Mouse (Mus musculus): ENCODE measurements around the gene Gca.

The Gca gene

DNA sequence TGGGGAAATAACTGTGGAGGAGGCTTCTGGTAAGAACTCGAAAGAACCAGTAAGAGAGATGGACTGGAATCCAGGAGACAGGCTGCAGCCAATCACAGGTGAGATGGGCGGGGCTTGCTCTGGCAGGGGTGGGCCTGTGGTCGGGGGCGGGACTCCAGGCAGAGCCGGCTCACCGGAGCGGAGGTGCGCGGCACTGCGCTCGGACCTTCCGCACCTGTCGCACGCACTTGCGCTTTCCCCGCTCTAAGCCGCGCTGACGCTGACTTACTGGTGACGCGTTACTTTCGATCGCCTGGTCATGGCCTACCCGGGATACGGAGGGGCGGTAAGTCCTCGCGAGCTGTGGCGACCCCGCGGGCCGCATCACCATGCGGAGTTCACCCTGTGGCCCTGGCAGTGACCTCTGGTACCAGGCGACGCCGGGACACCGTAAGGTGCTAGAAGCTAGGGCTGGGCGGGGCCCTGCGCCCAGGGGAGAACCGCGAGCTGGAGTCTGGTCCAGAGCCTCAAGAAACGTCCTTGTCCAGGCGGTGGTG, at the start of gene Gca:
Gene Gca, plus strand, starts transcription at position 151 of the 536 bp plus-strand sequence.
- peak; percentile 91 to 96 for DNase-seq

DNA sequence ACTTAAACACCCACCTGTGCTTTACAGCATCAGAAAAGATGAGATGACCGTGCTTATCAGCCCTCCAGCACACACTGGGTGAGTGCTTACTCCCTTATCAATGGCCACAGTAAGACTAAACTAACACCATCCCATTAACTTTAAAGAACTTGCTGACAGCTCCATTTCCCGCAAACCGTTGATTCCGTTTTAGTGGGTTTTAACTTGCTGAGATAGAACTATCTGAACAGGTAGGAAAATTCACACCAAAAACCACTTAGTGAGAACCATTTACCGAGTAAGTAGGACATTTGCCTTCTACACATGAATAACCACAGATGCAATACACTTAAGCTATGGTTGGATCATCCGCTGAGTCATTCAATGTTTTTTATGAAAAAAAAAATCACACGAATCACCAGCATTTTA, 45.1 kb upstream of the Gca start:
- no peak for DNase-seq

DNA sequence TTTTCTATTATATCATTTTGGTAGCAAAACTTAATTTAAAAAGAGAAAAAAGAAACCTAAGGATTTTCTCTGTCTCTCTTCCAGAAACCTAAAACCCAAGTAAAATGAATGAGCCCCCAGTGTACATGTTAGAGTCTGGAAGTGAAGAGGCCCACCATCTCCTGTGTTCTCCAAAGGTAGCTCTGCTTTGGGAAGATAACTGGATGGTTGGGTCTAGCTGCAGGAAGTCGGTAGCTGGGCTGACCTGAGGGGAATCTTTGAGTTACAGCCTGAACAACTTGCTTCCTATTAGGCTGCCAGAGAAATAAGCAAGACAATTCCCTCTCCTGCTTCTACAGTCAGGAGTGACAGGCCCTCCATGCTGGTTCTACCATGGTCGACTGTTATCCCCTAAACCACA, 44.4 kb upstream of the Gca start:
- no peak for DNase-seq

DNA sequence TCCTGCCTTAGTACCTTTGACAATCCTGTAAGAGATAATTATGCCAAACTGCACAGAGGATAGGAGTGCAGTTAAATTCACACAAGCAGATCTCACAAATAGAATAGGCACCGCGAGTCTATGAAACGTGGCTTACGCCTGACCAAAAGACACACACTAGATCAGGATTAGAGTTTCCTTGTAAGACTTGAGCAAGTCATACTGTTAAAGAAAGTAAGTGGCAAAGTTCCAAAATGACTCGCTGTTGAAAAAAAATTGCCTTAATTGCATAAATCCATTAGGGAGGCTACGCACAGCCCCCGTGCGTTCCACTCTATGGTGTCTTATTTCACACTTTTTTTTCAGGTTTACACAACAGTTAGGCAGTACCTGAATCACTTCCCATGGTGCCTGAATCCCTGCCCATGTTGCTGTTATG, 41.1 kb upstream of the Gca start:
- no peak for DNase-seq

DNA sequence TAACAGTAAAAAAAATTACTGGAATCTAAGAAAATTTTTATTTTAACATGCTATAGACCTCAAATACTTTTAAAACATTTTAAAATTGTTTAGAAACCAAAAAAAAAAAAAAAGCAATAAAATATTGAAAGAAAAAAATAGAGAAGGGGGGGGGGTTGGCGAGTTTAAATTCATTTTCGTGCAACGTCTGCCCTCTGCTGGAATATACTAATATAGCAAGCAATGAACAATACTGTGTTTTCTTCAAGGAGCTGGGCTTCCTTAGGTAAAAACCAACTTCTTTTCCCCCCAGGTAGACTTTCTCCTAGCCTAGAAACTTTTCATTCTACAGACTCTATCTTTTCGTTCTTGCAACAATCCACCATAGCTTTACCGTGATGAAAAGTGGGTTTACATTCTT, 36.4 kb upstream of the Gca start:
- peak in 1 of 2 experiments; percentile 8 for DNase-seq

DNA sequence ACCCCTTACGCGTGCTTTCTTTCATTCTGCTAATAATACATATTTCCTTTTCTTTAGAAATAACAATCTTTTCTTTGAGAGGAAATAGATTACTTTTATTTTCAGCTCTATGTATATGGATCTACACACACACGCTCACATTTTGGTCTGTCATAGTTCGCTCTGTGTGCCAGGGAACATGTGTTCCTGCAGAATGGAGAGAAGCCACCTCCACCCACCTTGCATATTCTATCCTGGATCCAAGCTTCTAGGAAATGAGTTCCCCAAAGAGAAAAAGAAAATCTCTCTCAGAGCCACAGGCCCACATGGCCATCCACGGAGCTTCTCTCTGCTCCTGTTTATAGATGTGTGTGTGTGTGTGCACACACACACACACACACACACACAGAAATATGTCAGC, 35.7 kb upstream of the Gca start:
- DNase-seq, result no peak

DNA sequence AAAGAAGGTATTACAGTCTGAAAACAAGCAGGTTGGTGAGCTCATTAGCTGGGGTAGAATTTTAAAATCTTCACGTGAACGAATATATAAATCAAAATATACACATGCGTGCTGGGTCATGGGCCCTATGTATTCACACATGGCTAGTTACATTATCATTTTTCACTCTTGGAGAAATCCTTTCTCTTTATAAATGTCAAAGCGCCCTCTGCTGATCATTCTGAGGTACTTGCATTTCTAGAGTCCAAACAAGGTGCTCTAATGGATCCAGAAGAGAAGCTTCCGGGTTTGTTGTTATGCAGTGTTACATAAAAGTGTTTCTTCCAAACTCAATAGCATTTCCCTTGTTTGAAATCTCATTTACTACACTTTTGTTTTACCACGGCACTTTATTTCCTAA, 33.6 kb upstream of the Gca start:
- DNase-seq, result peak in 1 of 2 experiments; percentile 35

DNA sequence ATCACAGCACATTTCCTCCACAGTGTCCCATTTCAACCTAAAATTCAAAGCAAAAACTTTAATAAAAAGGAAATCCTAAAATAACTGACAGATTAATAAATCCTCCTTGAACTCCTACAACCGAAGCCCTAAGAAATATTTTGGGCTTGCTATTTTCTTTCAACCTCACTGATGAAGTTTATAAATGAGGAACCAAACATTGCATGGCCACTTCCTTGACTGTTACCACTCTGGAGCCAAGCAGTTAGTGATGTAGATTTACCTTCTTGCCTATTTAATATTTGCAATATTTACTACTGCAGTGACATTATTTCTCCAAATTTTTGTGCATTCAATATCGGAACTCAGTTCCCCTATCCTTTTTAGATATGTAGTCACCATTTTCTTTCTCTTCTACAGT, 24.2 kb upstream of the Gca start:
- DNase-seq, result no peak

DNA sequence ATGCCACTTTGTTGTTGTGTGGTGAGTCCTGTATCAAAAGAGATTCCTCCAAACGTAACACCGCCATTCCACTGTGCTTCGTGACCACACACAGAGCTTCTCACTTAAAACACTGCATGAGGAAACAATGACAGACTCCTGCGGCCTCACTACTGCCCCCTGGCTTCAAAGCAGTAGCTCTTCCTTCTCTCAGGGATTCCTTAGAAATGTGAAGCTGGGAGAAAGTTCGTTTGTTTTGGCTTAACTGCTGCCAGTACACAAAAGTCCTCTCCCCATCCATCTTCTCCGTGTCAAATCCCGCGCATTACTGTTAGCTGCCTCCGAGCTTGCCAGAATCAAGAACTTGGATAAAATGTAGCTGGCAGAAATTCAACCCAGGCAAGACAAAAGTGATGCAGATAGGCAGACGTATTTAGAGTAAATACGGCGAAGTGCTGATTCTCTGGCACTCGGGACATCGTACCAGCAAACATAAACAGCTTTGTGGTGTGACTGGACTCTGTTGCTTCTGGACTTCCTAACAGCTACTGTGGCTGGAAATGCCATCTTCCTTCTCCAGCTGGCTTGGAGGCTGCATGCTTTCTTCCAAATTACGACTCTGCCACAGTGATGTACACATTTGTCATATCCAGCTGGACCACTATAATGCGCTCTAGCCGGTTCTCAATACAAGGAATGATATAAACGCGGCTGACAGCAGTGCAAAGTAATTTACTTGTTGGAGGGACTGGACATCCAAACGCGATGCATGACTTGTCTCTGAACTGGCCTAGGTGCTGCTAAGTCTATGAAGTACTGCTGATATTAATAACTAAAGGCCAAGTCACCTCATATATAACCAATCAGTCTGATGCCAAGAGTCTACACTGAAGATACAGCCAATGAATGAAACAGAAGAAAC, 20.4 kb upstream of the Gca start:
- DNase-seq, result peak; percentile 45 to 51

DNA sequence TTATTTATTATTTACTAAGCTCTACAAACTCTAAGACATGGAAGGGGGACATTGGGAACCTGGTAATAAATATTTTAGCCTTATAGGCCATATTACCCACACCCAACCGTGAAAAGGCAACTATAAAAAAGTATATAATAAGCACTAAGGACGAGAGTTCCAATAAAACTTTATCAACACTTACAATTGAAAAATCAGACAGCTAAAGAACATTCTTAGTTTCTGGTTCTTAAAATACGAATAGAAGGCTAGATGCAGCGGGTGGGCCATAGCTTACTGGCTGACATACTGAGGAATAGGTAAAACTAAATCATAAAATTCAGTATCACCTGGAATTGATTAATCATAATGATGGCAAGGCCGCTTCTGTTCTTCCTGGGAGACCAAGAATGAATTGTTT, 19.2 kb upstream of the Gca start:
- DNase-seq, result no peak

DNA sequence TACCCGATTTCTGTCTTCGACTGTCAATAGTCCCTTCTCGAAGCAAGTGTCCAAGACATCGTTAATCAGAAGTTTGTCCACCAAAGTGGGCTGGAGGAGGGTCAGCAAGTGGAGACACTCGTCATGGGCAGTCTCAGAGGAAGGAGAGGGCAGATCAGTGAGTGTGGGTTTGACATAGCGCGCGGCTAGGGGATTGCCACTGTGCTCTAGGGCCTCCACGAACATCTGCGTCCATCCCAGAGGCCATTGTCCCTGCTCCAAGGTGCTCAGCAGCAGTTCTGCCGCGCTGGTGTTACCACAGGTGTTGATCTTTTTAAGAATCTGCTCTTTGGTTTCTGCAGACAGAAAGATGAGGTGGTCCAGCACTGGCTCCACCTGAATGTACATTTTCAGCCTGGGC, 18.6 kb upstream of the Gca start:
- DNase-seq, result peak; percentile 14 to 43

DNA sequence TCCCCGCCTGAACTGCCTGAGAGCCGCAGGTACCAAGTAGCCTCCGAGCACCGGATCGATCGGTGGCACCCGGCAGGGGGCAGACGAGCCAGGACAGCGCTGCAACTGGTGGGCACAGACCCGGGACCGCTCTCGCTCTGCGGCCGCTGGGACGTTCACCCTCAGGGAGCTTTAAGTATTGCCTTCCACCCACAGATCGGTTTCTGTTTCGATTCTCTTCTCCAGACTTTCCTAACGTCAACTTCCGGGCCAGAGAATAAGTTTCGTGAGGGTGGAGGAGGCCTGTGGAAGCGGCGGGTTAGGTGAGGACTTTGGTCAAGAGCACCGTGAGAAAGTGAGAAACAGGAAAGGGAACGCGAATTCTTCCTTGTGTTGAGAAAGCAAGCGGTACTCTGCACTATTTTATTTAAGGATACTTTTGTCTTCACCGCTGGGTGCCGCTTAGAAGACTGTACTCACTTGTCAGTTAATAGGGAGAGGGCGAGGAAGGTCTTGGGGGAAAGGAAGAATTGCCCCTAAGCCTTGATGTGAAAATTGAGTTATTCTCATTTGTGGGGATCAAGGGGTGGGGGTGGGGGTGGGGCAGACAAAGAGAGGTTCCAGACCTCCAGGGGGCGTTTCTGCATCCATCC, 18.0 kb upstream of the Gca start, which contains the start of gene Ifih1:
Gene Ifih1, minus strand, starts transcription at position 242 of the 632 bp plus-strand sequence.
- DNase-seq, result peak; percentile 69 to 82

DNA sequence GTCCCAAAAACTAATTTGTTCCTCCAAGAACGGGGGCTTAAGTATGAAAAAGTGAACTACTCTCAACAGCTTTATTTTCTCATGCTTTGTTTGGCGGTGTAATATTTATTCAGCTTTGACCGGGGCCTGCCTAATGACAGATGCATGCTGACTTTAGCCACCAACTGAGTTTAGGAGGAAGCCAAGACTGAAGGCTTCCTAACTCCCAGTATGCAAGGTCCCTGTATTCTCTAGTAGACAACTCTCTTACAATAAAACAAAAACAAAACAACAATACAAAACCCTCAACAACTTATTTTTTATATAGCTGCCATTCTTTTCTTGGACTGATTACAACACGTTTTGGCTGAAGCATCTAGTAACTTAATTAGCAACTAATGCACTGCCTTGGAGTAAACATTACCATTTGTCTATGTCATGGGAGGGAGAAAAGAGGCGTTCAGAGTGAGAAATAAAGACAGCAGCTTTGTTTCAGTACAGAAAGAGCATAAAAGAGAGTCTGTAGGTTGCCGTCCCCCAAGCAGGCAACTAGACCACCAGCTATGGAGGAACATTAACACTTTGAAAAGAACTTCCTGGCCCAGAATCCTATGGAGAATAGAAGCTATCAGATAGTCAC, 17.3 kb upstream of the Gca start:
- DNase-seq, result no peak

DNA sequence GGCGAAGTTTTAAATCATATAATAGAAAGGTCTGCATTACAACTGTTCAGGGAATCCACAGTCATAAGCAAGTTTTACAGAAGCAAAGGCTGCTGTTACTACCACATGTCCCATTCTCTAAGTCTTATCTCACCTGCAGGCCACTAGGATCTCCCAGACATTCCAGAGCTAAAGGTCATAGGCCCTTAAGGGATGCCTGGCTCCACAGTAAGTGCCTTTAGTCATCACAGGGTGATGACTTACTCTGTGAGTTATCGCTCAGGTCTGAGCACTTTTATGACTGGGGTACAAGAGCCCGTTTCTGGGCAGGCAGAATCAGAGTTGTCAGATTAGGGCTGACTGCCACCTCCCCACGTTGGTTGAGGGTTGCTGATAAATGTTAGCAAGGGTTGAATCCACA, 12.2 kb upstream of the Gca start:
- DNase-seq, result no peak

DNA sequence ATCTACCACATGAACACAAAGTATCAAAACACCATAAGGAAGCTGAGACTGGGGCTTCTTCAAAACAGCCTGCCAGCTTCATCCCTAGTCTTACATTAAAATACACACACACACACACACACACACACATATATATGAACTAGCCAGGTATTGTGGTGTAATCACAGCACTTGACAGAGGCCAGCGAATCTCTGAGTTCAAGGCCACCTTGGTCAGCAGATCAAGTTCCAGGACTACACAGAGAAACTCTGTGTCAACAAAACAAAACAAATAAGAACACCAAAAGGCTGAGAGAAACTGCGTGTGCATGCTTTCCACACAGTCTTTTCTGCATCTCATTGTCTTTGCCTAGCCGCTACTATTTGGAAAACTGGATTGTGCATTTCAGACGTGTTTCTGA, 11.6 kb upstream of the Gca start:
- no peak for DNase-seq

DNA sequence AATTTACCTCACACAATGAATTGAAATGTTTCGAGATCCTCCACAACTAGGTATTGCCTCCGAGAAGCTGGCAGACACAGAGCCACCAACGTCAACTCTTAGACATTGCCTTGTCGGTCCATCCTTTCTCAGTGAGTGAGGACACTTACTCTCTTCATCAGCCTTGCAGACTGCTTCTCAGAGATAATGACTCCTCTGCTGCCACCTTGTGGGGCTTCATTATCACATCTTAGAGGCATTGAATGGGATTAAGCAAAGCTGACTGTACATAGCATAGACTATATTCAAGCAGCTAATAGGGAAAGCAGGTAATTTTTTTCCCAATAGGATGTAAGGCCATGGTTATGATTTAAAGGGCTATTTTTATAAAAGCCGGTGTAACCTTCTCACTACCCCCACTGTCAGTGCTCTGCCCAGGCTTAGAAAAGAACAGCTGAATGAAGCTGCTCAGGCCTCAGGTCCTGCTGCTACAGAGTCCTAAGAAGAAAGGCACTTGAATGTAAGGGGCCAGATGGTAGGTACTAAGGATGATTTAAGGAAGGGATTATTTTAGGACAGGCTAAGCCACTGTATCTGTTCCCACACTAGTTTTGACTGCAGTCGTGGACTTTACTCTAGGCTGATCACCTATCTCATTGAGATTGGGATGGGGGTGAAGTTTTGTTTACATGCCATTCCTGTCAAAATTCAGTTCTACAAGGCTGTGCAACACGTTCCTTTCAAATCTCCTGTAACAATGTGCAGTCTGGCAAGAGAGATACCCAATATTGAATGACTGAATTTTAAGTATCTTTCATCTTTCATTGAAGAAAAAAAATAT, 9.4 kb upstream of the Gca start:
- peak; percentile 63 to 84 for DNase-seq

DNA sequence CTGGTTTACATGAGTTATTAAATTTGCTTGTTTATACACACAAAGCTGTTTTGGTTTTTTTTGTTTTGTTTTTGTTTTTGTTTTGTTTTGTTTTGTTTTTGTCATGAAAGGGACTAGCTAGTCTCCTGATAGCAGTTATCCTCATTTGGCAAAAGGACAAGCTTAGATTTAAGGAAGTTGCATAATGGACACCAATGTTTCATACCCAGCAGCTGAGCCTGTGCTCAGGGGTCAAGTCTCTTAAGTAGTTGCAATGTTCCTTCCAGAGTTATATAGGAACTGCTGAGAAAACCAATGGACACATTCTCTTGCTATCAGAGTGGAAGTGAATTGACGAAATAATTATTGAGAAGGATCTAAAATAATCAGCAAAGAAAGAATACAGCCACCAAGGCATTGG, 8.0 kb upstream of the Gca start:
- DNase-seq, result no peak

DNA sequence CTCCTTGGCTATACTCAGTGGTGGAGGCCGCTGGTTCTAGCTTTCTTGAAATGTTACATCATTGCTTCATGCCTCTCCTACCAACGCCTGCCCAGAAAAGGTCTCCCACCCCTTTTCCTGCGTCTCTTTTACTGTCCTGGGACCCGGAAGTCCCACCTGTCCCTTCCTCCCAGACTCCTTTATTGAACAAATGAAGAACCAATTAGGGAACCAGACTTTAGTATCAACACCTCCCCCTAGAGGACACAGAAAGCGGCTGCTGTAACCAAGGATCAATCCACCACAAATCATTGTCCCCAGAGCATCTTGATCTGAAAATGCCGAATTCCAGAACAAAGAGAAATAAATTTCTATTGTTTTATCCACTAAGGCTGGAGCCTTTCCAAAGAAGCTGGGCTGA, 3.5 kb upstream of the Gca start:
- DNase-seq, result no peak

DNA sequence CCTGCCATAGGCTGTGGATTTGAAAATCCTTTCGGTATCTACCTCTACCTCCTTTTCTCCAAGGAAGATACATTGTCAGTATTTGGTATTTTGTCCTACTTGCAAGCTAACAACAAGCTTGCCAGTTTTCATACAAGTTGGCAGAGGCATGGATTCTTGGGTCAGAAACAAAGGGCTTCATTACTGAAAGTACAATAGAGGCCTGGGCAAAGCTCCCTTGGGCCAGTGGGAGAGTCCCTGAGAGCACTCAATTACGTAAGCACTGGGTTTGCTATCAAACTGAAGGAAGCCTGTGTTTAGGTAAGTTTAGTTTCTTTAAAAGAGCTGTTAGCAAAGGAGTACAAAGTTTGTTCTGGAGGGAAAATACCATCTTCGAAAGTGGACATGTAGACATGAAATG, 1.5 kb upstream of the Gca start:
- DNase-seq, result no peak

DNA sequence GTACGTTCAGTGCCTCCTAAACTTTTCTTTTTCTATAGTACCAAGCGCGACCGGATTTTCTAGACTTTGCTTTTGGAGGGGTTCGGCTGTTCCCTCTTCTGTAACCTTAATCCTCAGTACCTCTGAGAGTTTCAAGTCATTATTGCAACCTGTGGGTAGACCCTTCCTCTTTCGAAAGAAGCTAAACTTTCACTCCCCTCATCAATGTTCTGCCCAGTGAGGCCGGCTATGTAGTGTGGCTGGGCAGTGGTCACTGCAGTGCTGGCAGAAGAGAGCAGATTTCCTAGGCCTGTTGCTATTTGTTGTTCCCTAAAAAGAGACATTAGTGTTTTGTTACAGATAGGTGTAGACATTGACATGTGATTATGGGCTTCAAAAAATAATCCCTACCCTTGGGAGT, 754 bp downstream of the Gca start:
- no peak for DNase-seq

DNA sequence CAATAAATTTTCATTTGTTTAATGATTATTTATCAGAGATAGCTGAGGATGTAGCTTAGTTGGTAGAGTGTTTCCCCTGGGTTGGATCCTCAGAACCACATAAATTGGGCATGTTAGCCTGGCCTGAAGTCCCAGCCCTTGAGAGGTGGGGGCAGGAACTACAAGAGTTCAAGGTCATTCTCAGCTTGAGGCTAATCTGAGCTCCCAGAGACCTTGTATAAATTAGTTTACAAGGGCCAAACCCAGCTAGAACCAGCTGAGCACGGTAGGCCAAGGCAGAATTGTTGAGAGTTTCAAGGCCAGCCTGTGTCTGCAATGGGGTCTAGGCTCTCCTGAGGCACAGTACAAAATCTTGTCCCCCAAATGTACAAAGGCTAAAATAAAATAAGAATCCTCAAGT, 1.5 kb downstream of the Gca start:
- peak; percentile 27 to 58 for DNase-seq

DNA sequence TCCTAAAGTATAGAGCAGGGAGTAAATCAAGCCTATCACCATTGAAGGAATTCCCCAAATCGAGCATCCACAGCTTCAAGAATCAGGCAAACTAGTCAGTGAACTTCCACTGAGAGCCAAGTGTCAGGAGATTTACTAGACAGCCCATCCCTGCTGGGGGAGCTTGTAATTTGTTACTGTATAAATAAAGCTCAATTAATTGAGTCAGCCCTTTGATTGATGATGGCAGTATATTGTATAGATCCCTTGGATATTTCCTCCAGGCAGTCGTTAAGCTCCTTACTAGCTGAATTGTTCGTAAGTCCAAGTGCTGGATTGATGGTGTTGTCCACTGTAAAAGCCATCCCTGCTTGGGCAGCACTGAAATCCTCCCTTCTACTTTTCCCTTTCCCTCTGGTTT, 5.8 kb downstream of the Gca start:
- DNase-seq, result no peak

DNA sequence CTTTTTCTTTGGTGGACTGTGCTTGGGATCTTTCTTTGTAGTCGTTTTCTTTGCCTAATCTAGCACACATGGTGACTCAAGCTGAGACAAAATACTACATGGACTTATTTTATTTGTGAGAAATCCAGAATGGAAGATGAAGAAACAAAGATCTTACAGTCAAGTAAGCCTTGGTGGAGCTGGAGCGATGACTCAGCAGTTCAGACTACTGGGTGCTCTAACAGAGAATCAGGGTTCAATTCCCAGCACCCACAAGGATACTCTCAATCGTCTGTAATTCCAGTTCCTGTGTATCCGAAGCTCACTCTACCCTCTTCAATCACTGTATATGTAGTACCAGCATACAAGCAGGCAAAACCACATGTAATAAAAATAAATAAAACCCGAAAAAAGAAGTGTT, 6.2 kb downstream of the Gca start:
- no peak for DNase-seq

All from kidney, postnatal 25 days (tissue).